Mouse (Mus musculus) lung, postnatal 0 days (tissue): ENCODE results near the gene Acat3. TPM values are rescaled to one million over a fixed set of nuclear protein-coding genes. Genes with fewer than 3 reads are reported as not detected.
"Not testable (repeated sequence)": the region's sequence is repeated elsewhere in the genome, so short reads cannot be mapped to it uniquely, and the experiment has no call there.

ENCODE experiments used
- ATAC-seq: fragments of 200-750 bp; cut with Nextera tagmentation; 2 replicates; pipeline ENCODE4 v1.8.0; 2017; ENCODE audit warnings: moderate library complexity
- DNase-seq: peaks from one replicate; pipeline ENCODE4 v3.0.0-alpha.2; 2016; ENCODE audit warnings: low spot score
- H3K27ac ChIP-seq: fragments of 300-500 bp; sonication (generic); 2 replicates; pipeline ENCODE4 v1.5.1; 2014; ENCODE audit warnings: antibody characterized with exemption, mild to moderate bottlenecking, low read length, mixed read lengths
- H3K27me3 ChIP-seq: fragments of 300-500 bp; sonication (generic); replicated peaks from 2 replicates; pipeline ENCODE4 v1.6.1; 2014; ENCODE audit warnings: low read length, mixed read lengths; ENCODE audit not compliant: insufficient read depth
- H3K36me3 ChIP-seq: fragments of 300-500 bp; sonication (generic); 2 replicates; pipeline ENCODE4 v1.6.1; 2014; ENCODE audit warnings: low read length, mixed read lengths; ENCODE audit not compliant: insufficient read depth
- H3K4me1 ChIP-seq: fragments of 300-500 bp; sonication (generic); 2 replicates; pipeline ENCODE4 v1.6.1; 2014; ENCODE audit warnings: antibody characterized with exemption, low read depth, low read length, mixed read lengths; ENCODE audit not compliant: insufficient read depth
- H3K4me2 ChIP-seq: fragments of 300-500 bp; sonication (generic); replicated peaks from 2 replicates; pipeline ENCODE4 v1.6.1; 2014; ENCODE audit warnings: low read depth, mild to moderate bottlenecking, low read length, moderate library complexity, mixed read lengths
- H3K4me3 ChIP-seq: fragments of 300-500 bp; sonication (generic); 2 replicates; pipeline ENCODE4 v1.5.1; 2014; ENCODE audit warnings: low read depth, low read length
- H3K9ac ChIP-seq: fragments of 300-500 bp; sonication (generic); replicated peaks from 2 replicates; pipeline ENCODE4 v1.6.1; 2014; ENCODE audit warnings: low read depth, mild to moderate bottlenecking
- H3K9me3 ChIP-seq: fragments of 300-500 bp; sonication (generic); 2 replicates; pipeline ENCODE4 v1.6.1; 2016; ENCODE audit warnings: low read length, mixed read lengths
- CTCF ChIP-seq: IDR thresholded peaks from 2 replicates; pipeline ENCODE4 v1.5.1; 2016; ENCODE audit warnings: antibody characterized with exemption, mild to moderate bottlenecking
- EP300 ChIP-seq: IDR thresholded peaks from 2 replicates; pipeline ENCODE4 v1.6.1; 2016; ENCODE audit warnings: antibody characterized with exemption, mild to moderate bottlenecking, control low read depth
- WGBS: fragments of 180-500 bp; shearing (Covaris S2); extraction: QIAGEN DNeasy Blood & Tissue Kit; methylation state at CpG from one replicate; pipeline ENCODE4 v1.1.7; 2014; 5-methylcytosine and 5-hydroxymethylcytosine counted together
- polyA plus RNA-seq: library from polyadenylated mRNA; unstranded; fragments of >200 nt; fragmentation: Nextera tagmentation; extraction: Ambion mirVana; gene quantifications from 2 replicates; pipeline ENCODE4 v1.2.1, GENCODE M21; 2015

Acat3 gene
- polyA plus RNA-seq: 0.21 and 0.39 TPM in 2 replicates

DNA sequence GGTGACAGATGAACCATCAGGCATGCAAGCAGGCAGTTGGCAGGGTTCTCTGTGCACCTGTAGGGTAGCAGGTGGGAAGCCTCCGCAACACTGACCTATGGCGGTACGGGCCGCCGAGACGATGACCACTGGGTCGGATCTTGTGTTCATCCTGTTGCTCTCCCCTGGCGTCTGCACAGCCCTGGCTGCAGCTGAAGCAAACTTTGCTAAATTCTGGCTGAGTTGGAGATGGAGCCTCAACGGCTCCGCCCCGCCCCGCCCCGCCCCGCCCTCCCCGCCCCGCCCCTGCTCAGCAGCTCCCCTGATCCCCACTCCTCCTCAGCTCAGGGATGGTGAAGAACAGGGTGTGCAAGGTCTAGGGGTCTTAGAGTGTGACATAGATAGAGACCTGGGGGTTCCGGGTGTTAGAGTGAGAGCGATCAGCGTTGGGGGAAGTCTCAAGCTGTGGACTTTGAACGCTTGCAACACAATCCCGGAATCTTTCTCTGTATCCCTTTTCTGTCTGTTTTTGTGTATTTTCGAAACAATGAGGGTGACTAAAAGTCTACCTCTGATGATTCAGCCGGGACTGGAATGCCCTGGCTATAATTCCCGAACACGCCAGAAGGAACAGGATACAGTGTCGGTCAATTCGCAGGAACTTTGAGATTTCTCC is at the start of gene Acat3:
Gene Acat3, minus strand, starts transcription at position 450 of the 655 bp plus-strand sequence.
- Histone ChIP-seq H3K9me3 (no peaks in the 10 kb centered on the region), H3K4me2 (peak within 1 kb of the TSS; percentile 47), H3K4me3 (peak within 1 kb of the TSS; percentile 27; the same call in 1 of the 2 replicates), H3K9ac (no peak within 1 kb of the TSS), H3K36me3 (0 out of 2 replicates have a peak, but pooled peaks cover 6% of the 10 kb centered on the region), H3K27ac (no peak within 1 kb of the TSS), H3K27me3 (no peaks in the 10 kb centered on the region), H3K4me1 (no peaks in the 10 kb centered on the region)
- 9% methylated on average over 26 of the region's 27 CpGs for WGBS
- TF ChIP-seq CTCF (no peak), EP300 (no peak)
- peak; percentile 77 for ATAC-seq
- peak; percentile 28 for DNase-seq

DNA sequence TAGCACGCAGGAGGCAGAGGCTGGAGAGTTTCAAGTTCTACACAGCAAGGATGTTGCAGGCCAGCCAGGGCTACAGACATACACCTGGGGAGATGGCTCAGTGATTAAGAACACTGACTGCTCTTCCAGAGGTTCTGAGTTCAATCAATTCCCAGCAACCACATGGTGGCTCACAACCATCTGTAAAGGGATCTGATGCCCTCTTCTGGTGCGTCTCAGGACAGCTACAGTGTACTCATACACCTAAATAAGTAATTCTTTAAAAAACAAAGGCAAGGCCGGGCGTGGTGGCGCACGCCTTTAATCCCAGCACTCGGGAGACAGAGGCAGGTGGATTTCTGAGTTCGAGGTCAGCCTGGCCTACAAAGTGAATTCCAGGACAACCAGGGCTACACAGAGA is 47.7 kb upstream of the Acat3 start:
- peaks cover 16% of the 10 kb centered on the region; the same call in 1 of the 2 replicates for H3K36me3 ChIP-seq
- ATAC-seq, H3K27me3 ChIP-seq, H3K9me3 ChIP-seq, H3K27ac ChIP-seq, DNase-seq, H3K9ac ChIP-seq, H3K4me1 ChIP-seq, H3K4me3 ChIP-seq, H3K4me2 ChIP-seq: not testable (repeated sequence)
- TF ChIP-seq CTCF: peak; percentile 38; the same call in 1 of the 2 replicates
- WGBS: 96% methylated on average over 8 of the region's 8 CpGs

DNA sequence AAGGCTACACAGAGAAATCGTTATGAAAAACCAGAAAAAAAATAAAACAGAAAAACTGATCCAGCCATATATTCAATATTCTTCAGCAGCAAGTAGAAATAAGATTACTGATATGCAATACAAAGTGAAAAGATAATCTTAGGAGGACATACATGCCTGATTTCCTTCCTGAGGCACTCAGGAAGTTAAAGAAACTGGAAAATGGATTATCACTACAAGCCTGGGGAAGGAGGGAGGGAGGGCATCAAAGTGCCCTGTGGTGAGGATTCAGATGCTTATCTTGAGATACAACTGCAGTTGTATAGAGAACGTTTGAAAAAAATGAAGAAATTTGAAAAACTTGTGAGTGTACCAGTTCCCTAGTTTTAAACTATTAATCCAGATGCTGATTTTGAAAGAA is 43.6 kb upstream of the Acat3 start:
- no peak overlapping the region for H3K4me2 ChIP-seq
- ATAC-seq: no peak
- no peak overlapping the region for H3K27ac ChIP-seq
- H3K9me3 ChIP-seq: no peaks in the 10 kb centered on the region
- TF ChIP-seq CTCF (no peak), EP300 (no peak)
- H3K9ac ChIP-seq: no peak overlapping the region
- H3K27me3 ChIP-seq: no peaks in the 10 kb centered on the region
- H3K4me1 ChIP-seq: no peaks in the 10 kb centered on the region
- H3K4me3 ChIP-seq: no peak overlapping the region
- 50% methylated on average over 2 of the region's 2 CpGs for WGBS
- H3K36me3 ChIP-seq: peaks cover 27% of the 10 kb centered on the region
- DNase-seq: no peak

DNA sequence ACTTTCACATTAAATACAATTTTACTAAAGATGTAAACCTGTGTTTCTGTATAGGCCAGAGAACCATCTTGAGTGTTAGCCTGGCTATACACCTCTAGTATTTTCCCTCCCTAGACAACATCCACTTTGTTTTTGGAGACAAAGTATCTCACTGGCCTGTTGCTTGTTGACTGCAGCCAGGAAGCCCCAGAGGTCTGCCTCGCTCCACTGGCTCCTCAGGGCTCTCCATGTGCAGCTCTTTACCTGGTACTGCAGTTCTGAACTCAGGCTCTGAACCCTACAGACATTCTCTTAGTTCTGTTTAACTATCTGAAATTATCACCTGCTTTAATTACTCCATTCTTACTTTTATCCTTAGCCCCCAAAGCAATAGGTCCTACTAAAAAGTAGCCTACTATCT is 38.1 kb upstream of the Acat3 start:
- ATAC-seq (no peak), DNase-seq (no peak)
- Histone ChIP-seq H3K4me3 (no peak overlapping the region), H3K27ac (no peak overlapping the region), H3K9me3 (no peaks in the 10 kb centered on the region), H3K9ac (no peak overlapping the region), H3K27me3 (no peaks in the 10 kb centered on the region), H3K4me2 (no peak overlapping the region), H3K4me1 (no peaks in the 10 kb centered on the region), H3K36me3 (peaks cover 33% of the 10 kb centered on the region)
- 88% methylated on average over 1 of the region's 1 CpGs for WGBS
- TF ChIP-seq CTCF (no peak), EP300 (no peak)

DNA sequence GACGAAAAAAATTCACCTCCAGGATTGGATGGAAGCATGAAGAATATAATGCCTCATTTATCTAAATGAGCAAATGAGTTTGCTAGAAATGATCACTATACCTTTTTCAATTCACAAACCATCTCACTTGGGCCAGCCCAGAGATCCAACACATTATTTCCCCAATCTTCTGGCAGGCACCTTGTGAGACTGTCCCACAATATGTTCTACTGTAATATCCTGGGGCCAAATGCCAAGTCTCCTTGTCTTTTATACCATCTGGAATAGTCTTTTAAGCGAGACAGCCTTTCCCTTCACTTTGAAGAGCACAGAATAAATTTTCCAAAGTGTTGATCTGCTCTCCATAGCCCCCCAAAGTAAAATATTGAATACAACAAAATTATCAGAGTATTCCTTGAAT is 33.5 kb upstream of the Acat3 start:
- TF ChIP-seq CTCF: no peak
- TF ChIP-seq EP300: no peak
- H3K36me3 ChIP-seq: peaks cover 18% of the 10 kb centered on the region; the same call in 1 of the 2 replicates
- DNase-seq (no peak), ATAC-seq (no peak)
- 73% methylated on average over 2 of the region's 2 CpGs for WGBS
- H3K9ac ChIP-seq: no peak overlapping the region
- H3K9me3 ChIP-seq: no peaks in the 10 kb centered on the region
- no peak overlapping the region for H3K4me2 ChIP-seq
- no peaks in the 10 kb centered on the region for H3K4me1 ChIP-seq
- no peak overlapping the region for H3K27ac ChIP-seq
- H3K4me3 ChIP-seq: no peak overlapping the region
- no peaks in the 10 kb centered on the region for H3K27me3 ChIP-seq

DNA sequence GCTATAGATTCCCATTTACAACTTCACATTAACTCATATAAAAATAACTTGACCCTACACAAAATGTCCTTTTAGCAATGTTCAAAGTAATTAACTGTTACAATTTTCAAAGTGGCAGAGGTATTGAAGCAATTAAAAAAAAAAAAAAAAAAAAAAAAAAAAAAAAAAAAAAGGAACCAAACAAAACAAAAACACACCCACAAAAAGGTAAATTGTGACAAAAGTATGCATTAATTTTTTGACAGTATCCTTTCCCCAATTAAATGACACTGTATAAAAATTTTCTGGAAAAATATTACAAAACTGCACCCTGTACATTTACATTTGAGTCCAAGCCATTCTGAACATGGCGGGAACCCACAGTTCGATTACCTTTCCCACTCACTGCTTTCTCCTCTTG is 26.8 kb upstream of the Acat3 start:
- H3K4me2 ChIP-seq: no peak overlapping the region
- no peaks in the 10 kb centered on the region for H3K36me3 ChIP-seq
- H3K9ac ChIP-seq: no peak overlapping the region
- TF ChIP-seq CTCF: no peak
- TF ChIP-seq EP300: no peak
- 89% methylated on average over 2 of the region's 2 CpGs for WGBS
- no peaks in the 10 kb centered on the region; the same call in 1 of the 2 replicates for H3K4me1 ChIP-seq
- DNase-seq (no peak), ATAC-seq (no peak)
- no peak overlapping the region for H3K4me3 ChIP-seq
- no peak overlapping the region for H3K27ac ChIP-seq
- H3K27me3 ChIP-seq: no peaks in the 10 kb centered on the region
- H3K9me3 ChIP-seq: no peaks in the 10 kb centered on the region
